Mouse (Mus musculus): ENCODE measurements around the gene Wdr82.

DNA sequence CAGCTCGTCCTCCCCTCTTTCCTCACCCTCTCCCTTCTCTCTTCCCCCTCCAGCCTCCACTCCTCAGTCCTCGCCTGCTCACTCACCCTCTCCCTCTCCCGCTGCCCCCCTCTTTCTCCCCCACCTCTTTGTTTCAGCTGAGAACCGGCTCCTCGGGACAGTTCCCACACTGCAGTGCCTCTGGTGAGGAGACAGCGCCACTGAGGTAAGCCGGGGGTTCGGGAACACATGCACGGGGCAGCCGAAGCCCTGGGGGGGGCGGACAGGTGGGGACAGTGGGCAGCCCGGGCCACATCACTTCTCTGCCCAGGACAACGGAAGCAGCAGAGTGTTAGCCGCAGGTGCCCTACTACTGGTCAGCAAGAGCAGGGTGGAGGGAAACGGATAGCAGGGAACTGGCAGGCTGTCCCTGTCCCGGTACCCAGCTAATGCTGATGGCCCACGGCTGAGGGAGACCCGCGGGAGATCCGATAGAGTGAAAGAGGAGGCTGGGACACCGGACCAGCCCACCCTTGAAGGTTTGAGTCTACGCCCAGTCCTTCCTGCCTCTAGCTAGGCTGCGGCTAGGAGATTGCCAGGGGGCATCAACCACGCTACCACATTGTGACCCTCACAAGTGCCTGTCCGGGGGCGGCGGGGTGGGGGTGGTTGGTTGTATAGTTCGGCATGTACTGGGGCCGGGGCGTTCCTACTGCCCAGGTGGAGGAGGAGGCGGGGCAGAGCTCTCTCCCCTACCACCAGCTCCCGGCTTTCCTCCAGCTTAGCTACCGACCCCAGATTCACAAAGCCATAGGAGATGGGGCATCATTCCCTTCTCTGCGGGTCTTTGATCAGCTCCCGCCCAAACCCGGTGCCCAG, 22.0 kb upstream of the Wdr82 start:
- TF ChIP-seq POLR2A (IDR thresholded peaks at IDR 0.05; ENCODE audit: low read depth, low read length) (no peak), CTCF (IDR thresholded peaks at IDR 0.05; ENCODE audit: extremely low read depth, insufficient read length, insufficient replicate concordance, low read depth, low read length) (no peak)

Data from small intestine, adult 2 months (tissue).